Mouse (Mus musculus): ENCODE results near the gene Dlx2.

DNA sequence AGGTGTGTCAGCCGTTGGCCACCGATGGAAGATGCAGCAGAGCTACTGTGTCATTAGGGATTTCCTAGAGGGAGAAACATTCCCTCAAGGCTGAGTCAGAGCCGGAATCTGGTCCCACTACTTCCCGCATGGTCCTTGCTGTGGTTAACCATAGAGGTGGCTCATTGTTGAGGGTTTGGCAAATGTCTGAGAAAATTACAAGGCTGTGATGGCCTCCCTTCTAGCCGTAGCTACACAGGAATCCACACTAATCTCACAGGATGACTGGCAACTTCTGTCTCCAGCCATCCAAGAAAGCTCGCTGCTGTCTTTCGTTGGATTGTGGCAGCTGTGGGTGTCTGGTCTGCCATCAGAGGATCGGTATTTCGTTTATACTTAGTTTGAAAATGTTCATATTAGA is 42.6 kb upstream of the Dlx2 start:
- TF ChIP-seq GATA1 (IDR thresholded peaks at IDR 0.05; ENCODE audit: borderline replicate concordance, low read length) (no peak), FLI1 (IDR thresholded peaks at IDR 0.05; ENCODE audit: low read length) (no peak)
